Mouse (Mus musculus) thymus, postnatal 0 days (tissue): ENCODE data around the gene Catsper1. TPM values are rescaled to one million over a fixed set of nuclear protein-coding genes. Genes with fewer than 3 reads are reported as not detected.

Source experiments
- DNase-seq: peaks from one replicate; pipeline ENCODE4 v3.0.0-alpha.2; 2015; ENCODE audit warnings: low spot score
- polyA plus RNA-seq: library from polyadenylated mRNA; unstranded; fragments of >200 nt; fragmentation: Nextera tagmentation; extraction: Ambion mirVana; gene quantifications from 2 replicates; pipeline ENCODE4 v1.2.1, GENCODE M21; 2015

Gene Catsper1
- not detected in 2 replicates for polyA plus RNA-seq

DNA sequence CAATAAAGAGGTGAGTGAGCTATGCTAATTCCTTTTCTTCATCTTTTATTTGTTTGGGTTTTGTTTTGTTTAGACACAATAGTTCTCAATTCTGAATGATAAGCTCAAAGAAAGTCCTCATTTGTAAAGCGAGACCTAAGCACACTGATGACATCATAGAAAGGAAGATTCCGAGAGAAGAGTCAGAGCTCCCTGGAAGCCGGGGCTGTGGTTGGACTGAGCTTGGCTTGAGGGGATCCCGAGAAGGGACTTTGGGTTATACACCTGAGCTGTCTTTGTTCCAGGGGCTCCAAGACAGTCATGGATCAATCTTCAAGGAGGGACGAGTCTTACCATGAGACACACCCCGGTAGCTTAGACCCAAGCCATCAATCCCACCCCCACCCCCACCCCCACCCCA is at the start of gene Catsper1:
Catsper1 (plus strand) TSS at position 301 of the 400 bp plus-strand sequence.
- no peak for DNase-seq

GRCm38 (mm10) chr19:5294972-5295735 is 40.4 kb upstream of the Catsper1 start, which contains the start of gene Sf3b2:
TSS of gene Sf3b2 (minus strand) at chr19:5295455.
- peak; percentile 99 for DNase-seq

GRCm38 (mm10) chr19:5295736-5296075 is 39.8 kb upstream of the Catsper1 start:
- no peak for DNase-seq

- DNase-seq, result no peak
Measured at GRCm38 (mm10) chr19:5296630-5297029, 38.9 kb upstream of the Catsper1 start.

GRCm38 (mm10) chr19:5297903-5298800 is 37.4 kb upstream of the Catsper1 start, which contains the start of gene Gal3st3:
TSS of gene Gal3st3 (plus strand) at chr19:5298331.
- DNase-seq, result no peak

- DNase-seq, result no peak
Measured at GRCm38 (mm10) chr19:5300588-5300987, 35.0 kb upstream of the Catsper1 start.

DNA sequence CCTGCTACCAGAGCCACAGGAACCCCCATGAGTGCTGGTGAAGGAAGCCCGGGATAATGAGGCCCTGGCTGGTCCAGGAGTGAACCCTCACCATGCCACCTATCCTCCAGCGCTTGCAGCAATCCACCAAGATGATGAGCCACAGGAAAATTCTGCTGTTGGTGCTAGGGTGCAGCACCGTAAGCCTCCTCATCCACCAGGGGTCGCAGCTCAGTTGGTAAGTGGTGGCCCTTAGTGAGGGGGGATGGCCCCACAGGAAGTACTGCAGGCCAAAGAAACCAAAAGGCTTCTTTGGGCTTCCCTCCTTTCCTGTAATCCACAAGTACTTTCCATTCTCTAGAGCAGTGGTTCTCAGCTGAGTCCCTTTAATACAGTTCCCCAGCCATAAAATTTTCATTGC is 33.1 kb upstream of the Catsper1 start:
- DNase-seq, result peak; percentile 88

DNA sequence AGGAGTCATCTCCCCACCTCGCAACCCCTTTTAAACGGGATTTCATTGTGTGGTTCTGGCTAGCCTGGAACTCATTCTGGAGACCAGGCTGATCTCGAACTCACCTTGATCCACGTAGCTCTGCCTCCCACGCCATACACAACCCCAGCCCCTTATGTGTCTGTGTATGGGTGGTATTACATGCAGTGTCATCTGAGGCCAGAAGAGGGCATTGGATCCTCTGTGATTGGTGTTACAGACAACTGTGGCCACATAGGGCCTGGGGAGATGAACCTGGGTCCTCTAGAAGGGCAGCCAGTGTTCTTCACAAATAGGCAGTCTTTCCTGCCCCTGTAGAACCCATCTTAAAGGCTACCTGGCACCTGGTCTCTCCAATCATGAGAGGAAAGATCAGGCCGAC is 29.3 kb upstream of the Catsper1 start:
- DNase-seq, result no peak

- peak; percentile 52 for DNase-seq
Measured at GRCm38 (mm10) chr19:5306968-5307734, 28.4 kb upstream of the Catsper1 start.

DNA sequence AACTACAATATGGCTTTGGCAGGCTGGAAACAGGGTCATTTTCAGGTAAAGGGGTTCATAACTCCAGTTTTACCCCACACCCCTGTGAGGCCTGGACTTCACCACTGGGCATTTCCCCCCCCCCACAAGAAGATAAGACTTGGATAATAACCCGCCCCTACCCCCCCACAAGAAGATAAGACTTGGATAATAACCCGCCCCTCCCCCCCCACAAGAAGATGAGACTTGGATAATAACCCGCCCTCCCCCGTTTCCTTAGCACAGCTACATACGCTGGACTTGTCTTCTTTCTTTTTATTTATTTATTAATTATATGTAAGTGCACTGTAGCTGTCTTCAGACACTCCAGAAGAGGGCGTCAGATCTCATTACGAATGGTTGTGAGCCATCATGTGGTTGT is 26.5 kb upstream of the Catsper1 start:
- DNase-seq, result no peak

- no peak for DNase-seq
Measured at GRCm38 (mm10) chr19:5313189-5313588, 22.4 kb upstream of the Catsper1 start.

DNA sequence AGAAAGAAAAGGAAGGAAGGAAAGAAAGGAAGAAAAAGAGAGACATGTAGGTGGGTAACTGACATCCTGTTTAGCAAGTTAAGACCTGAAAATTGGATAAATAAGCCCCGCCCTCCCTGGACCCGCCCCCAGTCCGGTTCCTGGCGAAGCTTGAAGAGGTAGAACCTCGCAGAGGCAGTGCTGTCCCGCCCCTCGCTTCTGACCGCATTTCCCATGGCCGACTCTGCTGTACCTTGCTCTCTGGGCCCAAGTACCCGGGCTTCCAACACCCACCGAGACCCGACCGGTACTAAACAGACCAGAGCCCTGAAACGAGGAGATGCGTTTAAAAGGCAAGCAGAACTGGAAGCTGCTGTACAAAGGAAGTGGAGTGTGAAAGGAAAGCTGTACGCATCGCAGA is 11.7 kb upstream of the Catsper1 start:
- DNase-seq, result peak; percentile 40

DNA sequence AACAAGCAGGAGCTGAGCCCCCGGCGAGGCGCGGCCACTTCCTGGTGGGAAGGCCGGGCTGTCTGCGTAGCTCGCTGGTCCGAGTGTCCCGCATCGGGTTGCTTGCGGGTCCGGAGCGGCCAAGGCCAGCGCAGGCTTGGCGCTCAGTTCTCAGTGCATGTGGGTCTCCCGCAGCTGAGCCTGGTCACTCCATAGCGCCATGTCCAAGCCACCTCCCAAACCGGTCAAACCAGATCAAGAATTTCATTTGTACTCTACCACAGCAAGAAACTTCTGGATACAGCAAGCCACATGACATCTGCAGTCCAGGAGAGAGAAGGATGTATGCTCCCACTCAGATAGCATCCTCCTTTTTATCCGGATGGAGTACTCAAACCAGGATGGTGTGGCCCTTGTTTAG is 7.6 kb upstream of the Catsper1 start:
- DNase-seq, result no peak

DNA sequence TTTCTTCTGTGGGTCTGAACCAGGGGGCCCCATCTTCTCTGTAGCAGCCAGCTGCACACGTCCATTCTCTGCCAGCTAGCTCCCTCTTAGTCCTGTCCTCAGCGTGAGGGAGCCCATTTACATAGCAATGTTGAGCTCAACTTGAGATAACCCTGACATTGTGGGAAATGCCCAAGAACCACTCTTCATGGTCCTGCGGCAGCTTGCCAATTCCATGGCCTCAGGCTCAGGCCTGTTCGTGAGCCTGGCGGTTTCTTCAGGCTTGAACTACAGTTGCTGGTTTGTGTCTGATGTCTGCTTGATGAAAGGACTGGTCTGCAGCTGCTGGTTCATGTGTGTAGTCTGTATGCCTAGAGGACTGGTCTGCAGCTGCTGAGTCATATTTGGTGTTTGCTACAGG is 800 bp upstream of the Catsper1 start:
- no peak for DNase-seq

DNA sequence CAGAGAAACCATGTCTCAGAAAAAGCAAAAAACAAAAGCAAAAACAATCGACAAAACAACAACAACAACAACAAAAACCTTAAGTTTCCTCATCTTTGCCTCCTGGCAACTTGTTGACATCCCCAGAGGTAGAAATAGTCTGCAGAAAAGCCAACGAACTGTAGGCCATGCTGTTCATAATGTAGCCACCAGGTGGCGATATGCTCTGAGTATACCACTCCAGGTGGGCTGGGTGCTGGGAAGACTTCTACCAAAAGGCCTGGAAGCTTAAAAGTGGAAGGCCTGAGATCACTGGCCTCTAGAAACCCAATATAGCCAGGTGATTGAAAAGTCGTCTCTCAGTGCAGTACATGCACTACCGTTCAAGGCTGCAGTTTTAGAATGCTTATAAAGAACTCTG is 2.4 kb downstream of the Catsper1 start:
- peak; percentile 80 for DNase-seq

- no peak for DNase-seq
Measured at GRCm38 (mm10) chr19:5341360-5341759, 5.8 kb downstream of the Catsper1 start.

GRCm38 (mm10) chr19:5345297-5346131 is 10.0 kb downstream of the Catsper1 start:
- no peak for DNase-seq

GRCm38 (mm10) chr19:5348064-5348463 is 12.5 kb downstream of the Catsper1 start:
- DNase-seq, result no peak

DNA sequence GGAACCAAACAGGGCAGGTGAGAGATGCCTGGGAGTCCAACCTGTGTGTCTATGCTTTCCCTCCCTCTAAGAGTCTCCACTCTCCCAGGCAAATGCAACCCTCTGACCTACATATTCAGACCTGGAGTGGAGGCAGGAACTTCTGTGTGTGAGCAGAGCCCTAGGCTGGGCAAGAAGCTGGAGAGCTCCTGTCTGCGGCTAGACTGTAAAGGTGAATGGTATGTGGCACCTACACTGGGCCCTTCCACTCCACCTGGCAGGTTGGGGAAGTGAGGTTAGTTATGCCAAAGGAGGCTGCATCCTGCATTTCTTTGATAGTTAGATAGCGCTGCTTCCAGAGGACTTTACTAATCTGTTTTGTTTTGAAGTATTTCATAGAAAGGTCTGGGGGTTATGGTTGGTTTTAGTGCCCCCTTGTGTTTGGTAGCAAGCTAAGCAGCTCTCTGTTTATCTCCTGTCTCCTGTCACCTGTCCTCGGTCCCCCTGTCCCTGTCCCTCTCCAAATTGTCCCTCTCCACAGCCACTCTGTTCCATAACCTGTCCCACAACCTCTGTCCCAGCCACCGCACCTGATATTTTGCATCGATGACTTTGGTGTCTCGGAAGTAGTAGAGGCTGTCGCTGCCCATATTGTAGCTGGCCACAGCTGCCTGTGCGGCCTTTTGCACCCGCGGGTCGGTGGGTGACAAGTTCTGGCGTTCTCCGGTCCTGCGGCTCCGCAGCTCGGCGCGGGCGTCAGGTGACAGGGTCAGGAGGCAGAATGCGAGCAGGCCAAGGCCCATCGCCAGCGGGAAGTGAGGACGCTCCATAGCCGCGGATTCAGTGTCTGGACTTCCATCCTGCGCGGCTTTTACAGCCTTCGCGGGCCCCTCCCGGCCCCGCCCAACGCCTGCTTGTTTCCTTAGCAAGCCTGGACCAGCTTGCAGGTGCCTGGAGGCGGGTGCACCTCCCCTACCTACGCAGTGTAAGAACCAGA is 13.3 kb downstream of the Catsper1 start:
- DNase-seq, result peak; percentile 69
